Mouse (Mus musculus) liver, embryonic 14.5 days (tissue): Measurements from ENCODE around the gene Prr12.

ENCODE experiments used
- CTCF ChIP-seq: IDR thresholded peaks from 2 replicates; pipeline ENCODE4 v1.5.1; 2016; ENCODE audit warnings: antibody characterized with exemption, low read depth, control low read depth
- EP300 ChIP-seq: IDR thresholded peaks from 2 replicates; pipeline ENCODE4 v1.6.1; 2016; ENCODE audit warnings: antibody characterized with exemption, low read depth

GRCm38 (mm10) chr7:45052862-45053116 is at the start of gene Prr12:
- TF ChIP-seq CTCF (no peak), EP300 (no peak)
